Mouse (Mus musculus) frontal cortex, postnatal 25 days (tissue): ENCODE results near the gene Fstl1.

Source experiments
- DNase-seq, 2 experiments: peaks; one replicate each; pipeline ENCODE4 v3.0.0; 2022; ENCODE audit warnings: low spot score in 2 of 2

The Fstl1 gene

GRCm38 (mm10) chr16:37787558-37788194, 11.0 kb downstream of the Fstl1 start:
- no peak for DNase-seq

- DNase-seq, result no peak
These were observed 11.8 kb downstream of the Fstl1 start for GRCm38 (mm10) chr16:37788367-37789014.

- DNase-seq, result no peak
These were observed 12.3 kb downstream of the Fstl1 start for GRCm38 (mm10) chr16:37789015-37789381.

- DNase-seq, result no peak
These were observed 12.8 kb downstream of the Fstl1 start for GRCm38 (mm10) chr16:37789394-37789920.

GRCm38 (mm10) chr16:37790008-37790780, 13.5 kb downstream of the Fstl1 start:
- DNase-seq, result no peak

- no peak for DNase-seq
These were observed 14.1 kb downstream of the Fstl1 start for GRCm38 (mm10) chr16:37790781-37791175.

DNA sequence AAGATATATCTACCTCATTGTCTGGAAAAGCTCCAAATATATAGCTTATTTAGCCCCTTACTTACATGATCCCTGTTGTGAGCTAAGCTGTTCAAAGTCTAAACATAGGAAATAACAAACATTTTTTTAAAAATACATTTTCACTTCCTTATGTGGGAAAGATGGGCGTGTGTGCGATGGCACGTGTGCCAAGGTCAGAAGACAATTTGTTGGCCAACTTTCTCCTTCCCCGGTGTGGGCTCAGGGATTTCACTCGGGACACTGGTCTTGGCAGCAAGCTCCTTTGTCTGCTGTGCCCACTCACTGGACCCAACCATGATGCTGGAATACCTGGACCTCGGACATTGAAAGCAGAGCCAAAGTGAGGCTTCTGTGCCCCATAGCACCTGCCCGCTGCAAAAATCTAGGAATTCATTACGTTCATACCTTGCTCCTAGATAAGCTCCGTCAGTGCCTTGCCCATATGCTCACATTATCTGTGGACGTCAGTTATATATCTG, 19.0 kb downstream of the Fstl1 start:
- DNase-seq, result no peak

GRCm38 (mm10) chr16:37796270-37796669, 19.6 kb downstream of the Fstl1 start:
- no peak for DNase-seq

GRCm38 (mm10) chr16:37801097-37801496, 24.4 kb downstream of the Fstl1 start:
- DNase-seq, result no peak

DNA sequence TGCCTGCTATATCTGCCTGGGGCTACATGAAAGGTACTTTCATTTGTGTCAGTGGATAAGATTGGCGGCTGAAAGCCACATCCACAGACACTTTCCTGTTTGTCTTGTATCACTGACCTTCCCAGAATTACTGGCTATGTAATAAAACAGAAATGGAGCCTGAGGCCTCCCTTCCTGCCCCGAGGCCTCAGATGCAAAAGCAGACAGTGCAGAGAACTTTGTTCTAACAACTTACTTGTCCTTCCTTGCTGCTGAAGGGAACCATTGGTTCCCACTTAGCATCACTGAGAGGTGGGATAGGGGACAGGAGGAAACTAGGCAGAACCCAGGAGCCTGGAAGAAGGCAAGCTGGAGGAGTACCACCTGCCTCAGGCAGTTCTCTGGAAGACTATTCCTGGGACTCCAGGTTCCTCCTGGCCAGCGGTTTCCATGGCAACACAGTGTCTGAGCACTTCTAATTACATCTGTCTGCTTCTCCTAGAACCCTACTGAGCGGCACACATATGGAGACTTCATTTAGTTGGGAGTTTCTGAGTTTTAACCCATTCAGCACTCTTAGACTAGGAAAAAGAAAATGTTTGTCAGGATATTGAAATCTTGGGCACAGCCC, 26.1 kb downstream of the Fstl1 start:
- DNase-seq, result no peak

GRCm38 (mm10) chr16:37803387-37803950, 26.8 kb downstream of the Fstl1 start:
- no peak for DNase-seq

DNA sequence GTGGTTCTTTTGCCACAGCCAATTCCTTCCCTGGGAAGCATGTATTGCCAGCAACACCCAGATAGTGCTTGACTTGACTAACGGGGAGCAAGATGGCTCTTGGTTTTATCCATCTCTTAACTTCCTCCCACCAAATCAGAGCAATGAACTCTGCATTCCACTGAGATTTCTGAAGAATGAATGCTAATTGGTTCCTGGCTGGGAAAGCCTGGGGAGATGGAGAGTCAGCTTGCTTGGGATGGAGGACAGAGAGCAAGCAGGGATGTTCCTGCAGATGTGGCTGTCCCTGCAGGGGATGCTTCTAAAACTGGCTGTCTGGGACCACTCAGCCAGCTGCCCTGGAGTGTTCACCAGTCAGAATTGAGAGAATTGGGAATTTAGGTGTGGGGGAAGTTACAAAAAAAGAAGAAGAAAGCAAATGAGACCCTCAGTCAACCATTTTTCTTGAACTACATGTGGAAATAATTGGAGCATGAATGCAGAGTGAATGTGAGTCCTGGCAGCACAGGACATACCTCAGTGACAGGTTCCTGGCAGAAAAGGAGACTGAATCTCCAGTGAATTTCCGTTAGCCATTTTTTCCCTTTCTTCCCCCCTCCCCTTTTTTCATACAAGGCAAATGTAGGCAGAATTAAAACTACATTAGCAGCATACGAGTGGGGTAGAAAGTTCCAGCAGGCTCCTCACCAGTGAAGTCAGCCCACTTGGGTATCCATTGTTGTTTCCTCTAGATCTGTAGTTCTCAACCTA, 29.2 kb downstream of the Fstl1 start:
- DNase-seq, result no peak

- DNase-seq, result no peak
These were observed 30.6 kb downstream of the Fstl1 start for GRCm38 (mm10) chr16:37807269-37807668.

- DNase-seq, result no peak
These were observed 32.4 kb downstream of the Fstl1 start for GRCm38 (mm10) chr16:37808866-37809622.

DNA sequence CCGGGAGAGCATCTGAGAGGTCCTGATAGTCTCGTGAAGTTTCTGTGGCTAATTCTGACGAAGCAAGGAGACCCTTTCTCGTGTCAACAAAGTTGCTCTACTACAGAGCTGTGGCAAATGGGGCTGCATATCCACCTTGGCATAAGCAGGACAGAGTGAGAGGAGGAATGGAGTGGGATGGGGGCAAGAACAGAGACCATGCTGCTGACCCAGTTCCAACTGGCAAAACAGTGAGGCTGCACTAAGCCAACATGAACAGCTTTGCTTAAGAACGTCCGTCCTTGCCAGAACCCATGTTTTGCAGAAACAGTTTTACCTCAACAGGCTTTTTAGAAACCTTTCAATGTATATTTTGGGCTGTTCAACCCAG, 32.9 kb downstream of the Fstl1 start:
- no peak for DNase-seq

- DNase-seq, result no peak
These were observed 35.2 kb downstream of the Fstl1 start for GRCm38 (mm10) chr16:37811874-37812273.

DNA sequence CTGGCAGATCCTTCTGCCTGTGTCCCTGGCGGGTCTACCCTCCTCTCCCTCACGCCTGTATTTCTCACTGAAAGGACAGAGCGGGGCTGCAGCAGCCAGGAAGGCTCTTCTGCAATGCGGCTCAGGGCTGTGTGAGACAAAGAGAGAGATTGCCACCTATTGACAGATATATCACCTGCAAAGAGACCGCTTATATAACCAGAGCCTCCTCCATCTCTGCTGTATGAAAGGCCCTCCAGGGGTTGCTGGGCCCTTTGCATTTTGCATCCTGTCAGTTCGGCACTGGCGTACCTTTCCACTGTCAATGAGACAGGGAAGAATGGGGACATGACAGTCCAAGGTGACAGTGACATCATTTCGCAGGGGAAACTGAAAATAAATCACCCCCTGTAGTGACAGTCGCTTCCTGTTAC, 35.8 kb downstream of the Fstl1 start:
- no peak for DNase-seq

DNA sequence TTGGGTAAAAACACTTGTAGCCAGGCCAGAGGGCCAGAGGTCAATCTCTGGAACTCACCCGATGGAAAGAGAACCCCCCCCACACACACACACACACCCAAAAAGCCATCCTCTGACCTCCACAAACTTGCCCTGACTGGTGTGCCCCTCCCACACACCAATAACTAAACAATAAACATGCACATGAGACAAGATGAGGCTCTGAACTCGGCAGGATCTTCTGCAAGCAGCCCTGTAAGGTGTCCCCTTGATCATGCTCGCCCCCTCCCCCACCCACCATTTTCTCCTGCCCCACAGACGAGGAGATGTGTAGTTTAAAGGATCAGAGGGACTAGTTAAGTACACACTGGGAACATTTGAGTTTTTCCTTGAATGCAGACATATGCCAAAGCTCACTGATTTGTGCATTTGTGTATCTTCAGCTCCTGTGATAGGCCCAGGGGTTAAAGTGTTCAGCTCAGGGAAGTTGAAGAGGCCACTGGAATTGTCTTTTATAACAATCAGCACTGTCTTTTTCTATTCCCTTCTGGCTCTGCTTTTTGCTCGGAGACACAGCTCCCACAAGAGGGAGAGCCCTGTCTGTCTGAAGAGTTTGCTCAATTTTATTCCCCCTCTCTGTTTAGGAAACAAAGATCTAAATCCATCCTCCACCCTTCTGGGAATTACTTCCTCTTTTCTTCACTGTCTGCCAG, 37.2 kb downstream of the Fstl1 start:
- no peak for DNase-seq

GRCm38 (mm10) chr16:37814383-37814971, 37.8 kb downstream of the Fstl1 start:
- DNase-seq, result peak in 1 of 2 experiments; percentile 43
